Mouse (Mus musculus) liver, embryonic 14.5 days (tissue): Measurements from ENCODE around the gene Apon. TPM values are rescaled to one million over a fixed set of nuclear protein-coding genes. Genes with fewer than 3 reads are reported as not detected.

ENCODE experiments used
- ATAC-seq: fragments of 200-750 bp; cut with Nextera tagmentation; 2 replicates; pipeline ENCODE4 v1.8.0; 2017; ENCODE audit warnings: moderate number of reproducible peaks, mild to moderate bottlenecking, moderate library complexity; ENCODE audit not compliant: insufficient read depth
- DNase-seq, 3 experiments: peaks; one replicate each; pipeline ENCODE4 v3.0.0-alpha.2; 2012 to 2013; ENCODE audit warnings: low read depth in 3 of 3, low spot score in 3 of 3
- H3K27ac ChIP-seq: fragments of 300-500 bp; sonication (generic); 2 replicates; pipeline ENCODE4 v1.5.1; 2014; ENCODE audit warnings: moderate library complexity, mild to moderate bottlenecking, control low read depth, inconsistent platforms
- H3K27me3 ChIP-seq: fragments of 300-500 bp; sonication (generic); 2 replicates; pipeline ENCODE4 v1.6.1; 2014; ENCODE audit warnings: mild to moderate bottlenecking, low read length, moderate library complexity; ENCODE audit not compliant: control insufficient read depth, insufficient read depth
- H3K36me3 ChIP-seq: fragments of 300-500 bp; sonication (generic); replicated peaks from 2 replicates; pipeline ENCODE4 v1.6.1; 2014; ENCODE audit warnings: low read depth; ENCODE audit not compliant: control insufficient read depth, insufficient read depth
- H3K4me1 ChIP-seq, 2 experiments: fragments of 200-500 bp in 1 of 2; fragments of 300-500 bp in 1 of 2; sonication (generic) in 1 of 2; replicated peaks; 2 replicates each; pipeline ENCODE4 v1.6.1; 2012 to 2014; ENCODE audit warnings: antibody characterized with exemption in 1 of 2, inconsistent platforms in 1 of 2, low read length in 1 of 2; ENCODE audit not compliant: control insufficient read depth in 2 of 2, insufficient read depth in 2 of 2
- H3K4me2 ChIP-seq: fragments of 300-500 bp; sonication (generic); 2 replicates; pipeline ENCODE4 v1.6.1; 2014; ENCODE audit warnings: low read depth, mild to moderate bottlenecking, control low read depth, moderate library complexity
- H3K4me3 ChIP-seq, 2 experiments: fragments of 200-500 bp in 1 of 2; fragments of 300-500 bp in 1 of 2; sonication (generic) in 1 of 2; 2 replicates each; pipeline ENCODE4 v1.5.1; 2012 to 2014; ENCODE audit warnings: low read depth in 2 of 2, low read length in 2 of 2, mild to moderate bottlenecking in 2 of 2, control low read depth in 1 of 2, inconsistent platforms in 1 of 2, moderate library complexity in 1 of 2; ENCODE audit not compliant: insufficient read depth in 1 of 2
- H3K9ac ChIP-seq: fragments of 300-500 bp; sonication (generic); replicated peaks from 2 replicates; pipeline ENCODE4 v1.6.1; 2014; ENCODE audit warnings: mild to moderate bottlenecking, control low read depth, moderate library complexity
- H3K9me3 ChIP-seq: fragments of 300-500 bp; sonication (generic); 2 replicates; pipeline ENCODE4 v1.6.1; 2016; ENCODE audit warnings: low read length, mixed read lengths; ENCODE audit not compliant: control insufficient read depth
- CTCF ChIP-seq: IDR thresholded peaks from 2 replicates; pipeline ENCODE4 v1.5.1; 2016; ENCODE audit warnings: antibody characterized with exemption, low read depth, control low read depth
- EP300 ChIP-seq: IDR thresholded peaks from 2 replicates; pipeline ENCODE4 v1.6.1; 2016; ENCODE audit warnings: antibody characterized with exemption, low read depth
- WGBS: fragments of 180-500 bp; shearing (Covaris S2); extraction: QIAGEN DNeasy Blood & Tissue Kit; methylation state at CpG from one replicate; pipeline ENCODE4 v1.1.7; 2014; ENCODE audit not compliant: insufficient replicate concordance; 5-methylcytosine and 5-hydroxymethylcytosine counted together
- polyA plus RNA-seq, 2 experiments: library from polyadenylated mRNA; depleted of rRNA in 1 of 2; stranded (reverse) in 1 of 2; unstranded in 1 of 2; fragments of >200 nt; fragmentation: Nextera tagmentation in 1 of 2; extraction: Ambion mirVana in 1 of 2; gene quantifications; 2 replicates each; pipeline versions ENCODE4 v1.2.1 to v1.2.3; 2012 to 2014

Apon gene
- polyA plus RNA-seq, 2 experiments: 0.52 to 0.73 TPM

DNA sequence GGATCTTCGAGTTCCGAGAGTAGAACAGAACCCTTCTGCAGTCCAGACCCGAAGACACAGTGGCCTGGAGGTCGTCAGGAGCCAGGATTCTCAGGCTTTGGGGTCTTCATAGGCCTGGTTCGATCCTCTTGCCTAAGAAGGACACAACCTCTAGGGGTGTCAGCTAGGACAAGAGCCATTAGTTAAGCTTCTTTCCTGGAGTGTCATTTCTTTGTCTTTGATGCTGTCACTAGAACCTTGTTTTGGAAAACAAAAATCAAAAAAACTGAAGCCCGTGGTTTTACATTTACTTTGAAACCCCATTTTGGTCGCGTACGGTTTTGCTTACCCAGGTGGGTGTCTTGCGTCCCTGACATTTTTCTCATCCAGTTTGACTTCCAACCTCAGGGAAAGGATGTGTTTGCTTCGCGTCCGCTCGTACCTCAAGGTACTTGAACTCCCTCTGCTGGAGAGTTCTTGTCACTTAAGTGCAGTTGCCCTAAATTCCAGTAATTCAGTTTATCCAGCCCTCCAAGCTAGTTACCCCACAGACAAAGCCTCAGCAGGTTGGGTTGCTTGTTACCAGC lies 21.4 kb upstream of the Apon start:
- DNase-seq: peak; percentile 81 to 82 (median 82)
- Histone ChIP-seq H3K9ac (peak overlapping the region; percentile 98), H3K36me3 (peaks cover 3% of the 10 kb centered on the region), H3K4me2 (peak overlapping the region; percentile 98), H3K27me3 (no peaks in the 10 kb centered on the region), H3K27ac (peak overlapping the region; percentile 94), H3K4me3 (peak overlapping the region; percentile 92 to 100), H3K9me3 (no peaks in the 10 kb centered on the region), H3K4me1 (peaks cover 4 to 18% of the 10 kb centered on the region in 2 experiments)
- peak; percentile 89 for TF ChIP-seq CTCF
- TF ChIP-seq EP300: no peak
- peak; percentile 58 for ATAC-seq
- under 1% methylated on average over 14 of the region's 14 CpGs for WGBS

DNA sequence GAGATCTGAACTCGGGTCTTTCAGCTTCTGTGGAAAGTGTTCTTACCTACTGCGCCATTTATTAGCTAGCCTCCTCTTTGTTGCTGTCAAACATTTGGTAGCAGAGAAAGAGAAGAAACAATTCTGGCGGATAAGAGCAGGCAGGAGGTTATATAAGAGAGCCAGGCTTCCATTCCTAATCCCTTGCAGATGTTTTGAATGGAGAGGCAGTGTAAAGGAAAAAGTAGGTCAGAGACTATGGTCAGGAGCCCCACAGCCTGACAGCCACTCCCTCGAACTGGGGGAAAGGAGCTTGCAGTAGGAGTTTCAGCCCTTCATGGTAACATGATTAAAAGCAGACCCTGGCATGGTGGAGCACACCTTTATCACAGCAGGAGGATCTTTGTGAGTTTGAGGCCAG lies 17.6 kb upstream of the Apon start:
- H3K4me3 ChIP-seq: no peak overlapping the region
- no peak overlapping the region for H3K4me2 ChIP-seq
- peaks cover 14% of the 10 kb centered on the region for H3K36me3 ChIP-seq
- TF ChIP-seq CTCF: no peak
- TF ChIP-seq EP300: no peak
- H3K27ac ChIP-seq: no peak overlapping the region
- 68% methylated on average over 4 of the region's 4 CpGs for WGBS
- no peak overlapping the region for H3K9ac ChIP-seq
- H3K27me3 ChIP-seq: no peaks in the 10 kb centered on the region
- peaks cover 2 to 18% of the 10 kb centered on the region in 2 experiments; a peak in 3 of 4 replicates for H3K4me1 ChIP-seq
- DNase-seq (no peak), ATAC-seq (no peak)
- no peaks in the 10 kb centered on the region for H3K9me3 ChIP-seq

DNA sequence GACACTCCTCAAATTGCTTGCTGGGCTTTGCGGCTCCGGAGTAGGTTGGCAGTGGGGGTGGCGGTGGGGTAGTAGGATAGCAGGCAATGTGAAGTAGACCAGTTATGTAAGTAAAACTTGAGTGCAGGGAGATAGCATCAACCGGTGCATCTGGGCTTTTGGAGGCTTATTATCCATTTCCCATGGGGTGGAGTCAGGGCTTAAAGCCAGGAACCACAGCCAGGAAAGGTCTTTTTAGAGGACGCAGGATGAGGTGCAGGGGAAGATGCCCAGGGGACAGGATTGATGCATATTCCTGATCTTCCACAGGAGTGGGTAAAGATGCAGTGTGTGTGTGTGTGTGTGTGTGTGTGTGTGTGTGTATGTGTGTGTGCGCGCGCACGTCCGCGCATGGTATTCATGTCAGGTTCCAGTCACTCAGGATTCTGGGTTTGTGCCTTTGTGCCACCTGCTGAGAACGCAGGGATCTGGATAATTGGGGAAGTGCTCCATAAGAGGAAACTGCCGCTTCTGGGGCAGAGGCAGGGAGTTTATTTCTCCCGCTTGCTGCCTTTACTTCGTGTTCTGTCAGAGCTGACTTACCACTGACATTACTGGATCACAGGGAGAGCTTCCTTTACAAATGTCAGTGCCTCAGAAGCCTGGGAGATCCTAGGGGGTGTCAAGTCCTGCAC lies 16.0 kb upstream of the Apon start:
- Histone ChIP-seq H3K36me3 (peaks cover 27% of the 10 kb centered on the region), H3K4me3 (no peak overlapping the region), H3K9ac (no peak overlapping the region), H3K9me3 (no peaks in the 10 kb centered on the region), H3K4me1 (peaks cover 2 to 16% of the 10 kb centered on the region in 2 experiments; a peak in 3 of 4 replicates), H3K4me2 (no peak overlapping the region), H3K27me3 (no peaks in the 10 kb centered on the region), H3K27ac (no peak overlapping the region)
- 72% methylated on average over 15 of the region's 15 CpGs for WGBS
- DNase-seq (no peak), ATAC-seq (no peak)
- no peak for TF ChIP-seq CTCF
- TF ChIP-seq EP300: no peak

DNA sequence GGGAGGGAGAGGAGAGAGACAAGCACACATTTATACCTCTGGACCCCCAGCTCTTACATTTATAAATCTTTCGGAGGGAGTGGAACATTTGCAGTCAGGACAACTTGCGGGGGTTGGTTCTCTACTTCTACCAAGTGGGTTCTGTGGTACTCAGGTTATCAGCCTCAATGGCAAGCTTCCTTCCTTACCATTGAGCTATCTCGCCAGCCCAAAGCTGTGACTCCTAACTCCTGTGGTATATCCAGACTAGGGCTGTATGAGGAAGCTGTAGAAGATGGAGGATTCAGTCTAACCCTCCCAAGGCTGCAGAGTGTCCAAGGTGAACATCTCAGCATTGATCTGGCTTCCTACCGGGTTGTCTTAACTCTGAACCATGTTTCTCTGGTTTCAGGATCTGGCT lies 14.8 kb upstream of the Apon start:
- Histone ChIP-seq H3K9ac (no peak overlapping the region), H3K27me3 (no peaks in the 10 kb centered on the region), H3K4me3 (no peak overlapping the region), H3K4me2 (no peak overlapping the region), H3K9me3 (no peaks in the 10 kb centered on the region), H3K4me1 (peaks cover 0 to 11% of the 10 kb centered on the region in 2 experiments; a peak in 2 of 4 replicates), H3K27ac (no peak overlapping the region), H3K36me3 (peaks cover 32% of the 10 kb centered on the region)
- ATAC-seq (no peak), DNase-seq (no peak)
- TF ChIP-seq CTCF (no peak), EP300 (no peak)
- WGBS: 69% methylated on average over 4 of the region's 4 CpGs

DNA sequence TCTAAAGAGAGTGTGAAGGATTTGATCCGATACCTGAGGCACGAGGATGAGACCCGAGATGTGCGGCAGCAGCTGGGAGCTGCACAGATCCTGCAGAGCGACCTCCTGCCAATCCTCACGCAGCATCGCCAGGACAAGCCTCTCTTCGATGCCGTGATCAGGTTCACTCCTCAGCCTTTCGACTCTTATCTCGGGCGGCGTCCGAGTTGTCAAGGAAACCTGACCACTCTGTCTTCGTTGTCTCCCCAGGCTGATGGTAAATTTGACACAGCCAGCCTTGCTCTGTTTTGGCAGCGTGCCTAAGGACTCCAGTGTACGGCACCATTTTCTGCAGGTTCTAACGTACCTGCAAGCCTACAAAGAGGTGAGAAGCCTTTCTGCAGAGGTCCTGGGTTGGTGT lies 13.8 kb upstream of the Apon start:
- H3K4me3 ChIP-seq: no peak overlapping the region
- no peak overlapping the region for H3K4me2 ChIP-seq
- 46% methylated on average over 18 of the region's 18 CpGs for WGBS
- ATAC-seq: no peak
- H3K36me3 ChIP-seq: peaks cover 42% of the 10 kb centered on the region
- H3K9ac ChIP-seq: no peak overlapping the region
- no peaks in the 10 kb centered on the region for H3K27me3 ChIP-seq
- H3K9me3 ChIP-seq: no peaks in the 10 kb centered on the region
- no peak for DNase-seq
- H3K27ac ChIP-seq: no peak overlapping the region
- TF ChIP-seq CTCF: no peak
- no peak for TF ChIP-seq EP300
- H3K4me1 ChIP-seq: peaks cover 0 to 9% of the 10 kb centered on the region in 2 experiments; a peak in 2 of 4 replicates
